Mouse (Mus musculus) gastrocnemius, postnatal 14 days (tissue): ENCODE measurements around the gene Olfr391-ps. TPM values are rescaled to one million over a fixed set of nuclear protein-coding genes. Genes with fewer than 3 reads are reported as not detected.

Source experiments
- DNase-seq: peaks from one replicate; pipeline ENCODE4 v3.0.0; 2021; ENCODE audit warnings: mixed read lengths
- intact Hi-C: fragments of 180-260 bp; cut with DNase I; formaldehyde crosslinking; loops from one replicate; pipeline ENCODE4 v1.15.1; 2025; ENCODE audit warnings: low total_unique reads
- long read RNA-seq, 2 experiments: library from polyadenylated mRNA; stranded (forward); transcript quantifications; one replicate each; pipeline ENCODE4 v2.0.0; 2021
- total RNA-seq, 2 experiments: library from RNA; stranded (reverse); gene quantifications; 2 replicates each; pipeline ENCODE4 v1.2.3; 2021

Gene Olfr391-ps
- total RNA-seq: not detected
- long read RNA-seq, experiment 1: 0 reads
- long read RNA-seq, experiment 2: 0 reads

DNA sequence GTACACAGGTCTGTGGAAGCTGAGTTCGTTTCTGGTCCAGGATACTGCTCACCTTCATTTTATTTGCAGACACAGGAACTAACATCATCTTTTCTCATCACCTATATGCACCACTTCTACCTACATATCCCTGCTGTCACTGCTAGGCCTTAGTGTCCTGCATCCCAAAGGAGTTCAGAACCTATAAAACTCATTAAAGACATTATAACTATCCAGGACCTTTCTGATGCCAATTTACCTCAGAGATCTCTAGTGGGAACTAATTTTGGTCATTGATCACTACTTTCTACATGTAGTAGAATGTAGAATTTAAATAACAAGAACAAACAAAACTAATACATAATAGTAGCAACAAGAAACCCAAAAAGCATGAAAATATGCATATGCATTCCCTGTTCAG, at the start of gene Olfr391-ps:
Olfr391-ps (minus strand) TSS at position 101 of the 400 bp plus-strand sequence.
- intact Hi-C loops: no loop called here
- no peak for DNase-seq

DNA sequence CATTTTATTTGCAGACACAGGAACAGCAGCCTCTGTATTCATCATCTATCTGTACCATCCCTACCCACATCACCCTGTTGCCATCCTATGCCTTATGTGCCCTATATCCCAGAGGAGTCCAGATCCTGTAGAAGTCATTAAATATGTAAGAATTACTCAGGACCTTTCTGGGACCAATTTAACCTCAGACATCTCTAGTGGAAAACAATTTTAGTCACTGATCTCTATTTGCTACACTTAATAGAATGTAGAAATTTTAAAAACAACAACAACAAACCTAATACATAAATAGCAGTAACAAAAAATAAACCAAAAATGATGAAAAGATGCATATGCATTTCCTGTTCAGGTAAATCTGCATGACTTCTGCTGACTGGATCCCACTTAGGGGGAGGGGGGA, 48.5 kb upstream of the Olfr391-ps start, which contains the start of gene Olfr393:
Olfr393 (minus strand) TSS at position 101 of the 400 bp plus-strand sequence.
- intact Hi-C loops: no loop called here
- DNase-seq: no peak

GRCm38 (mm10) chr11:73816949-73817348, 14.1 kb upstream of the Olfr391-ps start, which contains the start of gene Olfr392:
Gene Olfr392 (minus strand): TSS chr11:73817049.
- DNase-seq: no peak
- intact Hi-C loops: no loop called here

DNA sequence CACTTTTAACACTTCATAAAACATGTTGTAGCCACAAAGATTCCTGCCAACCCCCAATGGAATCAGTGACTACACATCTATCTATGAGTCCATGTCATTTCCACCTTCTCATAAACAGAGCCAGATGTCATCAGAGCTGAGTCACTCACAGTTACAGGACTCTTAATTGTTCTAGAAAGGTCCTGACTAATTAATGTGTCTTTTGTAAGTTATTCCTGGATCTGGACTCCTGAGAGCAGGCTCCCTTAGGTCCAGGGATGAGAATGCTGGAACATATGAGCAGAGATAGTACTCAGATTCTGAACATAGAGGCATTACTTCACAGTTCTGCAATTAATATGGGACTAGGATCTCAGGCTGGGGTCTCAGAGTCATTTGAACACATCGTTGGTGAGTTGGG, 20.2 kb downstream of the Olfr391-ps start, which contains the start of gene Olfr390:
Olfr390 (plus strand) TSS at position 301 of the 400 bp plus-strand sequence.
- intact Hi-C loops: no loop called here
- DNase-seq: no peak

DNA sequence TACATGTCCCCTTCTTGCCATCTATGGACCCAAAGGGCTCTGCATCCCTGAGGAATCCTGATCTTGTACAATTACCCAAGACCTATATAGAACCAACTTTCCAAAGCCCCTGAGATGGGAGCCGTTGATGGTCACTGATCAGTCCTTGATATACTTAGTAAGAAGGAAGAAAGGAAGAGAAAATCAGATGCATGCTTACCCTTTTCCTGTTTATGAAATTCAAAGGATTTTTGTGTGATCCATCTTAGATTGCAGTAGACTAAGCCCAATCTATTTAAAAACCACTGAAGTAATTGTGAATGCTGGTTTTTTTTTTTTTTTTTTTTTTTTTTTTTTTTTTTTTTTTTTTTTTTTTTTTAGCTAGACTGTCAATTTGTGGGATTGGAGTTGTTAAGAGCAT, 22.2 kb downstream of the Olfr391-ps start, which contains the start of gene Olfr389:
Olfr389 (minus strand) TSS at position 101 of the 400 bp plus-strand sequence.
- intact Hi-C loops: no loop called here
- no peak for DNase-seq

GRCm38 (mm10) chr11:73759115-73759514, 43.7 kb downstream of the Olfr391-ps start:
- no peak for DNase-seq
- intact Hi-C loops: no loop called here

Other genes starting within 250 kb of the Olfr391-ps start
- not detected for gene Olfr385, start 210.0 kb downstream of the Olfr391-ps start, total RNA-seq
- gene Olfr384, start 204.5 kb downstream of the Olfr391-ps start, total RNA-seq: not detected
- gene Zfp735, start 114.3 kb downstream of the Olfr391-ps start, total RNA-seq: not detected
- gene Olfr389, start 22.3 kb downstream of the Olfr391-ps start, total RNA-seq: not detected
- not detected for gene Olfr390, start 20.1 kb downstream of the Olfr391-ps start, total RNA-seq
- gene Olfr392, start 14.0 kb upstream of the Olfr391-ps start, total RNA-seq: not detected
- gene Olfr393, start 48.4 kb upstream of the Olfr391-ps start, total RNA-seq: not detected
- not detected for gene Olfr394, start 87.7 kb upstream of the Olfr391-ps start, total RNA-seq
- not detected for gene Olfr395, start 106.2 kb upstream of the Olfr391-ps start, total RNA-seq
- gene Olfr23, start 133.6 kb upstream of the Olfr391-ps start, total RNA-seq: not detected
- gene Olfr397, start 157.8 kb upstream of the Olfr391-ps start, total RNA-seq: not detected
- gene Olfr398, start 187.4 kb upstream of the Olfr391-ps start, total RNA-seq: not detected